Mouse (Mus musculus) thymus, postnatal 4 days (tissue): ENCODE data around the gene Rpn2.
A peak's percentile ranks its signal among the peaks of the same experiment; 100 is the strongest.

Experiments
- DNase-seq: peaks from one replicate; pipeline ENCODE4 v3.0.0; 2021

The Rpn2 gene

GRCm38 (mm10) chr2:157353183-157353582 is 74.4 kb downstream of the Rpn2 start:
- DNase-seq: no peak

DNA sequence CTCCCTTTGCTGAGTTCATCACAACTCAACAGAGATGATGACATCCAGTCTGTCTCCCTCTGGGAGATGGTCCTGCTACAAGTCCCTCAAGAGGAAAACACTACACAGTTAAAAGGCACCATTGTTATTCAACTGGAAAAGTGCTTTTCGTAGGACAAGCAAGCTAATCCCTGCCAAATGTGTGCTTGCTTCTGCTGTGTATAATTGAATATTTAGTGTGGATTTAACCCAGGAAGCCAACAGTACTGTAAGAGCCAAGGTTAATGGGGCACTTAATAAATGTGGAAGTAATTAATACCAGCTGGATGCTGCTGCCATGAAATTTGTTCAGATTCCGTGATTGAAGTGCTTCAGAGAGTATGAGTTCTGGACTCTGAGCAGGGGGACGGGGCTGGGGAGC is 75.3 kb downstream of the Rpn2 start:
- DNase-seq: no peak

DNA sequence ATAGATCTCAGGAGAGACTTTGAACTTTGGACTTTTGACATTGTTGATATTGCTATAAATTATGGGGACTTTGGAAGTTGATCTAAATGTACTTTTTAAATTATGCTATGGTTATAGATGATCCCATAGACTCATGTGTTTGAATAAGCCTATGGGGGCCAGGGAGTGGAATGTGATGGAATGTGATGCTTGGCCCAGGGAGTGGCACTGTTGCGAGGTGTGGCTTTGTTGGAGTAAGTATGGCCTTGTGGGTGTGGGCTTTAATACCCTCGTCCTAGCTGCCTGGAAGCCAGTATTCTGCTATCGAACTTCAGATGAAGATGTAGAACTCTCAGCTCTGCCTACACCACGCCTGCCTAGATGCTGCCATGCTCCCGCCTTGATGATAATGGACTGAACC is 81.2 kb downstream of the Rpn2 start:
- no peak for DNase-seq

DNA sequence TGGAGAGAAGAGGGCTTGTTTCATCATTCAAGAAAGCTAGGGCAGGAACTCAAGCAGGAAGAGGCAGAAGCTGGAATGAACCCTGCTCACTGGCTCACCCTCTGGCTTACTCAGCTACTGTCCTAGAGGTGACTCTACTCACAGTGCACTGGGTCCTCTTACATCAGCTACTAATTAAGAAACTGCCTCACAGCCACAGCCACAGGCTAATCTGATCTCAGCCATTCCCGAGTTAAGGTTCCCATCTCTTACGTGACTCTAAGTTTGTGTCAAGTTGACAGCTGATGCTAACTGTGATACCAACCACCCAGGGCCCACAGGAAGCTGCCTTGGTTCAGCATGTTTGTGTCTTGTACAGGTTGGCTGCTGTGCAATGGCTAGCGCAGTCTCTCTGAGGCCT is 84.2 kb downstream of the Rpn2 start:
- no peak for DNase-seq

GRCm38 (mm10) chr2:157366762-157367161 is 87.9 kb downstream of the Rpn2 start:
- DNase-seq: no peak

GRCm38 (mm10) chr2:157367184-157367893 is 88.5 kb downstream of the Rpn2 start, which contains the start of gene Manbal:
Manbal (plus strand) TSS chr2:157367594.
- peak; percentile 99 for DNase-seq

DNA sequence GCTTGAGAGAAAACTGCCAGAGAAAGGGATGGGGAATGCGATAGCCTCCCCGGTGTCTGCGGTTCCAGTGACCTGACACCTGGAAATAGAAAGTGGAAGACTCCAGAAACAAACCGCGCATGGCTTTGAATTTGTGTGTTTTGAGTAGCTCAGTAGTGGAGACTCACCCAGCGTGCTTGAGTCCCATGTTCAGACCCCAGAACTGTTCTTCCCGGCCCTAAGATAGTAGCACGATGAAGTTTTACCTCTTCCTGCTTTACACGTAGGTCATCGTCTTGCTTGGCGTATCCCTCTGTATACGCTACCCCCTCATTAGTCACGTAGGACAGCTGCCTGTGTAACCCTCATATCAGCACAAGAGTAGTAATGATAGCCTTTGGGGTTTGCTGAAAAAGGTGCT is 89.2 kb downstream of the Rpn2 start:
- DNase-seq: no peak

DNA sequence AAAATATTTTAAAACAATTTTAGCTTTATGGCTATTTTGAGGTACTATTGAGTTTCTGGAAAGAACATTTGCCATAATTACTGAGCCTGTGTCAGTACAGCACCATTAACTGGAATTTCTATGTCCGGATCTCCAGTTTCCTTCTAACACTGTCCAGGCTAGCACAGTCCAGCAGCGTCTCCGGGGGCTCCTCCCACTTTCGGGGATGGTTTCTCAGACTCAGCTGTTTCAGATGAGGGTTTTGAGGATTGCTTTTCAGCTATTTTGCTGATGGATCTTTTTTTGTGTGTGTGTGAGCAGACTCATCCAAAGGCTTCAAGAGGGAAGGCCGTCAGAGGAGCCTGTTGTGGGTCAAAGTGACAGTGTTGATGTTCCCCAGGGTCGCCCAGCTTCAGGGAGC is 92.9 kb downstream of the Rpn2 start:
- DNase-seq: no peak

GRCm38 (mm10) chr2:157373681-157374080 is 94.9 kb downstream of the Rpn2 start:
- DNase-seq: no peak

DNA sequence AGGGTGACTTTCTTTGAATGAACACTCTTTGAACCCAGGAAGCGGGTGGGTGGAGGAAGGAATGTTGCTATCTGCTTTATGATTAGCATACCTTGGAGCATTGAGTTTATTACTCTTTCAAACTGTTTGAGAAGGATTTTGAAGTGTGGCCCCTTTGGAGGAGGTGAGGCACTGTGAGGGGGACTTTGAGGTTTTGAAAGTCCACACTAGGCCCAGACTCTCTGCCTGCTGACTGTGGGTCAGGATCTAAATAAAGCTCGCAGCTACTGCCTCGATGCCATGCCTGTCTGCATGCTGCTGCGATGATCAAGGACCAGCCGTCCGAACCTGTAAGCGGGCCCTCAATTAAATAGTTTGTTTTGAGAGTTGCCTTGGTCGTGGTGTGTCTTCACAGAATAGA is 96.2 kb downstream of the Rpn2 start:
- no peak for DNase-seq
